Mouse (Mus musculus) ES-Bruce4 (cell line): ENCODE measurements around the gene Arpc3.

Source experiments
- CTCF ChIP-seq: IDR thresholded peaks from one replicate; pipeline ENCODE4 v1.8.1; 2011; ENCODE audit warnings: low read depth, low read length
- EP300 ChIP-seq: IDR thresholded peaks from 2 replicates; pipeline ENCODE4 v1.6.1; 2011; ENCODE audit warnings: low read depth, low read length; ENCODE audit not compliant: insufficient read depth
- POLR2A ChIP-seq: IDR thresholded peaks from one replicate; pipeline ENCODE4 v1.8.1; 2011; ENCODE audit warnings: low read length; ENCODE audit not compliant: insufficient read depth

DNA sequence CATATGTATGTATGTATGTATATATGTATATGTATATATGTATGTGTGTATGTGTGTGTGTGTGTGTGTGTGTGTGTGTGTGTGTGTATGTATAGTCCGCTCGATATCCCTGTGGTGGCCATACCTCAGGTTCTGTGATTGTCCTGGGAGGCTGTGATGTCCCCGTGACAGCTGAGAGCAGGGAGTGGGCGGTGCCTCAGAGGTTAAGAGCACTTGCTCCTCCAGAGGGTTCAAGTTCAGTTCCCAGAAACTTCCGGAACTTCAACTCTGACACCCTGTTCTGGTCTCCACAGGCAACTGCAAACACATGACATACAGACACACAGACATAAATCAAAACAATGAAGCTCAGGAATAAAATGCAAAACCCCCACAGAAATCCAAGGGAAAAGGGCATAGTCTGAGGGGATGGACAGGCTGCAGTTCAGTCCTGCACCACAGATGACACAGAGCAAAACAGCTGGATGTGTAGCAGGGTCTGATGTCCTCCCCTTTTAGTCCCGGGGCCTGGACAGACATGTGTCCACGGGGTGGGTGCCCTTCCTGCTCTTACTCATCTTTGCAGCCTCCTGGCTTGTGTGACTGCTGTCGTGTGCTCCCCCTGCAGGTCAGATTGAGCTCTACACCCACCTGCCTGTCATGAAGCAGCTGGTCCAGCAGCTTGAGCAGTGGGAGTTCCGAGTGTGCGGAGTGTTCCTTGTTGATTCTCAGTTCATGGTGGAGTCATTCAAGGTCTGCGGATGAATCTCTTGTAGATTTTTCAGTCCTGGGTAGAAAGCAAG is 12.1 kb upstream of the Arpc3 start:
- peak; percentile 98 for TF ChIP-seq CTCF
- TF ChIP-seq EP300: no peak
- no peak for TF ChIP-seq POLR2A
